Mouse (Mus musculus) layer of hippocampus, adult 9-10 months (tissue): Measurements from ENCODE around the gene Igsf3.

Experiments used
- DNase-seq: peaks from one replicate; pipeline ENCODE4 v3.0.0; 2022; ENCODE audit warnings: low spot score

Igsf3 gene

GRCm38 (mm10) chr3:101450811-101451428 is 74.0 kb downstream of the Igsf3 start:
- DNase-seq = no peak

- DNase-seq = no peak
These were observed 83.7 kb downstream of the Igsf3 start for GRCm38 (mm10) chr3:101460618-101461017.

- DNase-seq = no peak
These were observed 84.2 kb downstream of the Igsf3 start for GRCm38 (mm10) chr3:101461046-101461445.

GRCm38 (mm10) chr3:101461816-101462215 is 84.9 kb downstream of the Igsf3 start:
- DNase-seq = no peak

GRCm38 (mm10) chr3:101462294-101462693 is 85.4 kb downstream of the Igsf3 start:
- DNase-seq = peak; percentile 83

GRCm38 (mm10) chr3:101463491-101463890 is 86.6 kb downstream of the Igsf3 start:
- no peak for DNase-seq

GRCm38 (mm10) chr3:101469675-101470074 is 92.8 kb downstream of the Igsf3 start:
- DNase-seq = no peak

GRCm38 (mm10) chr3:101471881-101472280 is 95.0 kb downstream of the Igsf3 start:
- DNase-seq = no peak

GRCm38 (mm10) chr3:101481951-101482350 is 105.1 kb downstream of the Igsf3 start:
- DNase-seq = no peak

- DNase-seq = no peak
These were observed 106.5 kb downstream of the Igsf3 start for GRCm38 (mm10) chr3:101483256-101483983.

- DNase-seq = no peak
These were observed 109.3 kb downstream of the Igsf3 start for GRCm38 (mm10) chr3:101486054-101486765.

- no peak for DNase-seq
These were observed 110.6 kb downstream of the Igsf3 start for GRCm38 (mm10) chr3:101487436-101487835.

- no peak for DNase-seq
These were observed 111.3 kb downstream of the Igsf3 start for GRCm38 (mm10) chr3:101488204-101488603.

GRCm38 (mm10) chr3:101490515-101490914 is 113.6 kb downstream of the Igsf3 start:
- DNase-seq = no peak

GRCm38 (mm10) chr3:101492908-101493307 is 116.0 kb downstream of the Igsf3 start:
- no peak for DNase-seq

- DNase-seq = peak; percentile 95
These were observed 117.1 kb downstream of the Igsf3 start for GRCm38 (mm10) chr3:101493937-101494459.

- no peak for DNase-seq
These were observed 120.6 kb downstream of the Igsf3 start for GRCm38 (mm10) chr3:101497432-101498030.

GRCm38 (mm10) chr3:101499906-101500305 is 123.0 kb downstream of the Igsf3 start:
- no peak for DNase-seq

- DNase-seq = no peak
These were observed 123.6 kb downstream of the Igsf3 start for GRCm38 (mm10) chr3:101500393-101501051.

- DNase-seq = no peak
These were observed 124.7 kb downstream of the Igsf3 start for GRCm38 (mm10) chr3:101501611-101502010.

GRCm38 (mm10) chr3:101502086-101502760 is 125.3 kb downstream of the Igsf3 start:
- DNase-seq = no peak
